Mouse (Mus musculus): ENCODE results near the gene Rnf44.

DNA sequence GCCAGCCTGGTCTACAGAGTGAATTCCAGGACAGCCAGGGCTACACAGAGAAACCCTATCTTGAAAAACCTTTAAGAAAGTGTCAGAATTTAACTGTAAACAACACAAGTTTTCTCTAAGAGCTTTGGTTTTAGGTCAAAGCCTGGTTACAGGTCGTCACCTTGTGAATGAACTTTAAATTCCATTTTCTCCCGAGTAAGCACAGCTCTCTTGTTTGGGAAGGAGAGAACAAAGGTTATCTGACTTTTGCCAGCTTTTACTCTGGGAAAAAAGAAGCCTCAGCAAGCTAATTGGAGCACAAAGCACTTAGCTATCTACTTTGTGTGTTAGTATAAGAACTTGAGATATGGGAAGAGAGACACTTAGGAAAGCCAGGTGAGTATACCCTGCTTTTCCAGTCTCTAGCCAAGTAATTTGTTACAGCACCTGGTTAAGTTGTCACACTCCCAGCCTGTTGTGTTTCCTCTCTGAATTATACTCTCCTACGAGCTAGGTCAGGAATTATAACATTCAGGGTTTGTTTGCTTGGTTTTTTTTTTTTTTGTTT is 60.9 kb downstream of the Rnf44 start:
- TF ChIP-seq POLR2A (IDR thresholded peaks at IDR 0.05; ENCODE audit: borderline replicate concordance, extremely low read depth, insufficient read depth, insufficient read length, poor library complexity, severe bottlenecking) = no peak
- TF ChIP-seq CTCF (IDR thresholded peaks at IDR 0.05; ENCODE audit: borderline replicate concordance, extremely low read depth, insufficient read depth, insufficient read length) = no peak

Measured in brain, embryonic 14.5 days (tissue).